Mouse (Mus musculus) CH12F3 (cell line): Measurements from ENCODE around the gene Pex7.
"Not testable (repeated sequence)": the region's sequence is repeated elsewhere in the genome, so short reads cannot be mapped to it uniquely, and the experiment has no call there.

Experiments used
- in situ Hi-C: fragments of 300-500 bp; cut with MboI; formaldehyde crosslinking; loops from 2 replicates; pipeline ENCODE4 v1.14.3; 2020; ENCODE audit warnings: low sequenced_read_pairs

Pex7 gene

DNA sequence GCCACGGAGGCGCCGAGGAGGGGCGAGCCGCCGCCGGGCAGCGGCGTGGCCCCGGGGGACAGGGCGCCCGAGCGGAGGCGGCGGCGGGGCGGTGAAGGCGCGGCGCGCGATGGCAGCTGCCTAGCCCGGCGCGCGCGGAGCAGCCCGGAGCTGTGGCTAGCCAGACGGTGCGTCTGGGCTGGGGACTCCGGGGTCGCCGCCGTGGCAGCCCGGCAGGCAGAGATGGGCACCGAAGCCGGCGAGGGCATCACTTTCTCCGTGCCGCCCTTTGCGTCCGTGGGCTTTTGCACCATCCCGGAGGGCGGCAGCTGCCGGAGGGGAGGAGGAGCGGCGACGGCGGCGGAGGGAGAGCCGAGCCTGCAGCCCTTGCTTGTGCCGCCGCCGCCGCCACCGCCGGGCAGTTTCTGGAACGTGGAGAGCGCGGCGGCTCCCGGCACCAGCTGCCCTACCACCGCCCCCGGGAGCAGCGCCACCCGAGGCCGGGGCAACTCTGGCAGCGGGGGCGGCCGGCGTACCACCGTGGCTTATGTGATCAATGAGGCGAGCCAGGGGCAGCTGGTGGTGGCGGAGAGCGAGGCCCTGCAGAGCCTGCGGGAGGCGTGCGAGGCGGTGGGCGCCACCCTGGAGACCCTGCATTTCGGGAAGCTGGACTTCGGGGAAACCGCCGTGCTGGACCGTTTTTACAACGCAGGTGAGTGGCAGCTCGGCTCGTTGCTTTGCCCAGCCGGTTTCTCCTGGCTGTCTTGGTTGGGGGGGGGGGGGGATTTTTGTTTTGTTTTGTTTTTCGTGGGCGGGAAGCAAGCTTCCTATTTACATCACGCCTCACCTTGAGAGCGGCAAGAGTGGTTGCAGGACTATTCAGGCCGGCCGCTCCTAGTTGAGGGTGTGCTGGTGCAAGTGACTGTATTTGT lies 27.1 kb upstream of the Pex7 start, which contains the start of gene Map3k5:
TSS of gene Map3k5 (plus strand) at position 89 of the 911 bp plus-strand sequence.
- in situ Hi-C loops: no loop called here

DNA sequence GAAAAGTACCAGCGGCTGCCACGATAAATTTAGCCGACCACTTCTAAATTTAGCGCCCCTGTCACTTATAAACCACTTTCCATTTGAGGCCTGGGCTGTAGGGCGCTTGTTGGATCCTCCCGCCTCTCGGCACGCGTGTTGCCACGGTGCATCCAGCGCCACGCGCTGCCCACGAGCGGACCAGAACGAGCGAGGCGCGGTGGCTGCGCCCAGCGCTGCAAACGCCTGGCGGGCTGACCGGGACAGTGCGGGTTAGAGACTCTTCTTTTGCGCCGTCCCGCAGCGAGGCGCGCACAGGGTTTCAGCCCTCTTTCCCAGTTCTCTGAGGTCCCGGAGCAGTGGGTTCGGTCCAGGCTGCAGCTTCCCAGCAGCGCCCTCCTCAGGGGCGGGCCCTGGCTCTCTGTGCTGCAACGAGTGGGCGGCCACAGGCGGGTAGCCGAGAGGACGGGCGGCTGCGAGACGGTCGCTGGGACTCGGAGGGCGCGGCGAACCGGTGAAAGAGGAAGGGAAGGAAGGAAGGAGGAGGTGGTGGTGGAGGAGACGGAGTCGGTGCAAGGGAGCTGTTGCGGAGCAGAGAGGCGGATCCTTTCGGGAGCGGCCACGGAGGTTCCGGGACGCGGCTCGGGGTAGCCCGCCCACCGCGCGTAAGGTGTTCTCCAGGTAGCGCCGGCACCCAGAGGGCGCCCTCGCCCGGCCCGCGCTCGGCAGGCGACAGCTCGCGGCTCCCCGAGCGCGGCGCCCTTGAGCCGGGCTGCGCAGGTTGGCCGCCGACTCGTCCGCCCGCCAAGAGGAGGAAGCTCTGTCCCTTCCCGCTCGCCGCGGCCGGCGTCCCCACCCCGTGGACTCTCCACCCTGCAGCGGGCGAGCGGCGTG lies 26.3 kb upstream of the Pex7 start:
- in situ Hi-C loops: no loop called here

DNA sequence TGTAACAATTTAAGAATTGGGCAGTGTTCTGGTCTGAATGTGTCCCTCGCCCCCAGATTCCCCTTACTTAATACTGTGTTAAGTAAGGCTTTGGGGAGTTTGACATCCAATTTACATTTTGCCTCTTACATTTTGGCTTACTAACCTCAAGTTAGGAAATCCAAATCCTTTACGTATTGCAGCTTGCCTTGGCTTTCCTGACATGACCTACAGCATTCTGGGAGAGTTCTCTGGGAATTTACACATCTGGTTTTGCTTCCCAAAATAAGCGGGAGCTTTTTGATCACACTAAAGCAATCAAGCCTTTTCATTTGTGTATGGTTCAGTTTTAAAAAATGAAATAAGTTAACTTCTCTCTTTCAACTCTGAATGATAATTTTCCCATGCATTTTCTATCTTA lies 25.5 kb upstream of the Pex7 start:
- in situ Hi-C loops: no loop called here

DNA sequence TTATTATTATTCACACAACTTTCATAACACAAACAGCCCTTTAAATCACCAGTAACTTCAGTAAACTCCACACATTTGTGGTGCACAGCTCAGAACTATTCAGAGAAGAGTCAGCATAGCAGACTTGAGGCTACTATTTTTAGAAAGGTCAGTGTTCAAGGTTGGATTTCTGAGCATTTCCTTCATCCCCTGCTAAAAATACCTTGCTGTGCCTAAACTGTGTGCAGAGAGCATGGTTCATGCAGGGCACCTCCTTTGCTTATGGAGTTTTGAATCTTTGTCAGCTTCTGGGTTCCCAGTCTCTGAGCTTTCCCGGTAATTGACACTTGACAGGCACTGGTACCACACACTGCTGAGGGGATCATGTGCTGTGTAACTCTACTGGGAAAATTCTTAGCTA lies 20.7 kb upstream of the Pex7 start:
- in situ Hi-C loops: no loop called here

DNA sequence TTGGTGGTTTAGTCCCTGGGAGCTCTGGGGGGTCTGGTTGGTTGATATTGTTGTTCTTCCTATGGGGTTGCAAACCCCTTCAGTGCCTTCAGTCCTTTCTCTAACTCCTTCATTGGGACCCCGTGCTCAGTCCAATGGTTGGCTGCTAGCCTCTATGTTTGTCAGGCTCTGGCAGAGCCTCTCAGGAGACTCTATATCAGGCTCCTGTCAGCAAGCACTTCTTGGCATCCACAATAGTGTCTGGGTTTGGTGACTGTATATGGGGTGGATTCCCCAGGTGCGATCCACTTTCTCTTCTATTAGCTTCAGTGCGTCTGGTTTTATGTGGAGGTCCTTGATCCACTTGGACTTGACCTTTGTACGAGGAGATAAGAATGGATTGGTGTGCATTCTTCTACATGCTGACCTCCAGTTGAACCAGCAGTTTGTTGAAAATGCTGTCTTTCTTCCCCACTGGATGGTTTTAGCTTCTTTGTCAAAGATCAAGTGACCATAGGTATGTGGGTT lies 19.0 kb upstream of the Pex7 start:
- in situ Hi-C loops: not testable (repeated sequence)

DNA sequence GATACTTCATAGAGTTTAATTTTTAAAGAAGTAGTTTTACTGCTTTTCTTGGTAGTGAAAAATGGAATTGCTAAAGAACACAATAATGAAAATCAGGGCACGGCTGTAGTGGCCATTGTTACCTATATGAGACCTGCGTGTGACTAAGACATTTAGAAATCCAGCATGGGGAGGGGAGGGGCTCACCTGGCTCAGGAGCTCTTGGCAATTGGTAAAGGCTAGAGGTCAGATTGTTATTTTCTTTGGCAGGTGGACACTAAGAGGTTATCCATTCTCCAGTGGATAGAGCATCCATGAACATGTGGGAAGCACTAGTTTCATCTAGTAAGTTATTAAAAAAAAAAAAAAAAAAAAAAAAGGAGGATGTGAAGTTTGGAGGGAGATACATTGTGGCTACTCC lies 16.8 kb upstream of the Pex7 start:
- in situ Hi-C loops: no loop called here

DNA sequence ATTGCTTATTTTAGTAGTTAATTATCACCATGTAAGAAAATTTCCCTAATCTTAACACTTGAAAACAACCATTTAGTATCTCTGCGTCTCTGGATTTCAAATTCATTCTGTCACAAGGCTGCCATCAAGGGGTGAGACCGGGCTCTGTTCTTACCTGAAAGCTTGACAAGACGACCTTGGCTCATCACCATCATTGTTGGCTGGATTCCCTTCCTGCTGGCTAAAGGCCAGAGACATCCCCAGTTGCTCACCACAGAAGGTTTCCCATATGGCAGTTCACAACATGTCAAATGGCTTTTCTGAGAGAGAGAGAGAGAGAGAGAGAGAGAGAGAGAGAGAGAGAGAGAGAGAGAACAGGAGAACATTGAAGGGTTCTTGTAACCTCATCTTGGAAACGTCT lies 14.9 kb upstream of the Pex7 start:
- in situ Hi-C loops: no loop called here

DNA sequence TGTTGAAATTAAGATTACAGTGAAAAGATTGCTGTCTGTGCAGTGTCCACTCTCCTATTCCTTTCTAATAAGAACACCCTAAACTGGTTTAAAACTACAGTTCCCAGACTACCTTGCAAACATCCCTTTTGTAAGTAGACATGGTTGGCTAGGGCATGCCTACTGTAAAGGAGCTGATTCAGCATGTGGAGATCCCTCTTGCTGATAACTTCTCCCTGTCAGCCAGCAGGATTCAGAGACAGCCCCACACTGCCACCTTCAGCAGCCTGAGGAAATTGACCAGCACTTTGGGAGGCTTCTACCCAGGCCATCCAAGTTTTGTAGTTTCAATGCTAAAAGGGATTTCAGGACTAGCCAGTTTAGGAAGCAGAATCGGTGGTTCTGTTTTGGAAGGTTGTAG lies 7.8 kb upstream of the Pex7 start:
- in situ Hi-C loops: loop anchor here (10.0 kb wide), 1 partner anchor 160 kb away; no protein-coding TSS in a partner anchor

DNA sequence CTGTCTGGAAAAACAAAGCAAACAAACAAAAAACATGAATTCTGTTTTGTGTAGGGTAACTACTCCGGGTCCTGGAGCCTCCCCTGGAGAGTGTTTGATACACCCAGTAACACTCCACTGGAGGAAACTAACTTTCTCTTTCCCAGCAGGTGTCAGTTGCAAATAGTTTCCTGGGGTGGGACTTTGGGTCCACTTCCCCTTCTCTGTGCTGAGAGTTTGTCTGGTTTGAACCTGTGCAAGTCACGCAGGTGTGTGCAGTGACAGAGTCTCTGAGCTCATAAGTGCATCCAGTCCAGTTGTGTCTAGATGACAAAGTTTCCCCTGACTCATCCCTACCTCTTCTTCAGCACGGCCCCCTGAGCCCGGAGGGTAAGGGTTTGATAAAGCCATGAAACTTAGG lies 6.3 kb upstream of the Pex7 start:
- in situ Hi-C loops: loop anchor here (10.0 kb wide), 1 partner anchor 161 kb away; no protein-coding TSS in a partner anchor

DNA sequence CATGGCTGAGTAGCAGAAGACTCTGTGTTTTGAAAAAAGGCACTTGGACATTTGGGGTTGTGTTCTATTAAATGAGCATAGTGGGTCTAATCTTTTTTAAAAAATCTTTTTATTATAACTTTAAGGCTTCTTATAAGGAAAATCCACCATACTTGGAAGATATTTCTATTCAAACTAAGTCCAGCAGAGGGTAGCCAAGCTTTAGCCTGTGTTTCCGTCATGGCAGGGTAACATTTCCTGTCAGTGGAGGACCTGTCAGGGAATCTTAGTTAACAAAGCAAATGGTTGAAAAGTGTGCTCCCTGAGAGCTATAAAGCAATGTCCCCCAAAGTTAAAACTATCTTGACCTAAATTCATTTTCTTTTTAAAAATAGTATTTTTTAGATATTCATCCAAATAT lies 4.1 kb upstream of the Pex7 start:
- in situ Hi-C loops: loop anchor here (10.0 kb wide), 1 partner anchor 163 kb away; no protein-coding TSS in a partner anchor

DNA sequence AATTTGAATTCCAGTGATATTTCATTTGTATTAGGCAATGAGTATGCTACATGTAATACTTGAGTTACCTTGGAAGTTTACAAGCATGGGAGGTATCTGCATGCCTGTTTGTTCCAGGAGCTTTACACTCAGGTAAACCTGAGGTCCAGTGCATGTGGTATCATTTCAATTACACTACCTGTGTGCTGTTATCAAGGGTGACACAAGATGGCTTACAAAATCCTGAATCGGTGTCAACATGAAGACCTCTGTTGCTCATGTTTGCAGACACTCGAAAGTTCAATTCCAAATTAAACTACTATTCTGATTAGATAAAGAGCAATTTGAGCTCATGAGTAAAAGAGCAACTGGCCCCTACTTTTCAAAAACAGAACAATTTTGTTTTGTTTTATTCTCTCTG lies 3.0 kb upstream of the Pex7 start:
- in situ Hi-C loops: loop anchor here (10.0 kb wide), 1 partner anchor 164 kb away; no protein-coding TSS in a partner anchor

DNA sequence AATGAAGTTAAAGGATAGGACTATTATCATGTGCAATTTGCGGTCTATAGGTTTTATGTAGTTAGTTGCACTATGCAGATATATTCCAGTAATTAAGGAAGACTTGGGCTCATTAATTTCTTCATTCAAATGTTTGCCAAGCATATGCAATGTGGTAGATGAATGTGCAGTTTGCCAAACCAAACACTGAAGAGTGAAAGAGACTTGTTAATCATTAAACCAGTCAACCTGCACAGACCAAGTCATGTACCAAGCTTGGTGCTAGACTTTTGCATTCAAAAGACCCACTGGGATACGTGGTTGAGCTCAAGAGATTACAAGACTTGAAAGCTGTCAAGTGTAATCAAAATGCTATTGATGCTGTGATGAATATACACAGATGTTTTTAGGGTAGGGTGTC lies 587 bp upstream of the Pex7 start:
- in situ Hi-C loops: no loop called here

DNA sequence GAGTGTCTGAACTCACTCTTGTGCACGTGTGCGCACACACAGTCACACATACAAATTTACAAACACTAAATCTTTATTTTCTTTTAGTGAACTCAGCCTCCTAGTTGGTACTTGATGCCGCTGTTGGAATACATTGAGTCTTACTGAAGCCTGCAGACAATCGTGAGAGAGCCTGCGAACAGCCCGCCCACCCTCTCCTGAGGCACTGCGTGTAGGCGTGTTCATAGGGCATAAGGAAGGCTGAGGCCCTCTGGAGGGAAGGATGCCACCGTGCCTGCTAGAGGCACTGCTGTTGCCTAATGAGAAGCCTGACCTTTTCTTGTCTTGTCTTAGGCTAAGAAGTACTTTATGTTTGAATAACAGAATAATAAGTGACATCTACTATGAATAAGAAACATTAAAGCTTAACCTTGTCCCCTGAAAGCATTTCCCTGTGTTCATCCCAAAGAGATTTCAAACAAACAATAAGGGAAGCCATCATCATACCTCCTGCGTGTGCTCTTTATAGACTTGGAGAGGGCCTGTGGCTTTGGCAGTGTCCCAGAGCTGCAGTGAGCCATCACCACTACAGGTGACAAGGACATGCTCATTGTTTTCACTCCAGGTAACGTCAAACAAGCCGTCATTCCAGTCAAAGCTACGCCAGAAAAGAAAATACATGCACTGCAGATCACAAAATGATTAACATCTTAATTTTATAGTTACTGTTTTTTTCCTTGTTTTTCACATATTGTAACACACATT lies 3.2 kb downstream of the Pex7 start:
- in situ Hi-C loops: no loop called here

DNA sequence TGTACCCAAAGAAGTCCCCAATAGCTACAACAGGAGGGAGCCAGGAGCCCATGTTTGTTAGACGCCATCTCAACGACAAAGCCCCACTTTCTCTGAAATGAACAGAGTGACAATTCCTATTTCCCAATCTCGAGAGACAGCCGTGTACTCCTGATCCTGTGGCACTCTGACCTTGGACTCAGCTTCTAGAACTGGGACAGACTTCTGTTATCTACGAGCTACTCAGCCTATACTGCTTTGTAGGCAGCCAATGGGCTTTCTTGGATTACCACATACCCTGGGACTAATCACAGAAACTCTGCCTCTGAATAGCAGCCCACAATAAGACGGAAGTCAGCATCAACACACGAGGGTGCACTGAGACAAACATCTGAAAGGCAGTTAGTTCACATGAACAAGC lies 5.5 kb downstream of the Pex7 start:
- in situ Hi-C loops: no loop called here

DNA sequence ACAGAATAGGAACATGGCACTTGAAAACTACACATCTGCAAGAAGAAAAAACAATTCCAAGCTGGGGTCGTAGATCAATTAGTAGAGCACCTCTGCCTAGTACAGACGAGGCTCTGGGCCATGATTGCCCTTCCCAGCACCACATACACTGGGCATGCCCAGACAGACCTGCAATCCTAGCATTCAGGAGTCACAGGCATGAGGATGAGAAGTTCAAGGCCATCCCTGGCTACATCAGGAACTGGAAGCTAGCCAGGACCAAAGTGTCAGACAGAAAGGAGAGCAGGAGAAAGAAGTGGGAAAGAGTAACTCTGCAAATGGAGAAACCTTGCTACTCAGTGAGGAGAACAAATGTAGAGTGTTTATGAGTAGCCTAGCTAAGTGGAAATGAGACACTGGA lies 7.3 kb downstream of the Pex7 start:
- in situ Hi-C loops: no loop called here

DNA sequence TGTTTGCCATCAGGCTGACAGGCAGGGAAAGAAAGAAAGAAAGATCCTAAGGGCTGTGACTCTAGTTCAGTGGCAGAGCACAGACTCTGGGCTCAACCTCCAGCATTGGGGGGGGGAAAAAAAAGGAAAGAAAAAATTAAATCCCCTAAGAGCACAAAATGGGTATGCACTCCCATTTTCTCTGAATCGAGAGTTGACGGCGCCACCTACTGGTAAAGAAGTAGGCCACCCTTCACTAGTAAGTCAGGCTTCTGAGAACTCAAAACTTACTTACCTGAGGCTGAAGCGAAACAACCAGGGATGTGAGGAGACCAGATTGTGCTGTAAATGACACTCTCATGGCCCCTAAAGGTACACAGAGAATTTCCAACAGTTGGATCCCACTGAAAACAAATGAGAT lies 13.5 kb downstream of the Pex7 start:
- in situ Hi-C loops: loop anchor here (10.0 kb wide), 1 partner anchor 189 kb away; no protein-coding TSS in a partner anchor

DNA sequence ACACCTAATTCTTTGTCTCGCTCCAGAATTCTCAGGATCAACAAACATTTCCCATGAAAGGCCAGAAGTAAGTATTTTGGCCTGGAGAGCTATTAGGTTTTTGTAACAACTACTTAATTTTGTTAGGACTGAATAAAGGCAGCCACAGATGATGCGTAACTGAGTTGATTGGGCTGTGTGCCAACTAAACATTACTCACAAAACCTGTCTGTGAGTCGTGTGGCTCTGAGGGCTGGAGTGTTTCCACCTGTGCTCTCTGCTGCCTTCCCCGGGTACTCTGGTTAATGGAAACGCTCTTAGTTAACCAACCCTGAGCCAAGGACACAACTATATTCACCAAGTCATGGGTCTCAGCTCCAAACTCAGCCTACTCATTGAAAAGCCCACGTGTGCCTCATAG lies 14.3 kb downstream of the Pex7 start:
- in situ Hi-C loops: loop anchor here (10.0 kb wide), 1 partner anchor 188 kb away; no protein-coding TSS in a partner anchor

DNA sequence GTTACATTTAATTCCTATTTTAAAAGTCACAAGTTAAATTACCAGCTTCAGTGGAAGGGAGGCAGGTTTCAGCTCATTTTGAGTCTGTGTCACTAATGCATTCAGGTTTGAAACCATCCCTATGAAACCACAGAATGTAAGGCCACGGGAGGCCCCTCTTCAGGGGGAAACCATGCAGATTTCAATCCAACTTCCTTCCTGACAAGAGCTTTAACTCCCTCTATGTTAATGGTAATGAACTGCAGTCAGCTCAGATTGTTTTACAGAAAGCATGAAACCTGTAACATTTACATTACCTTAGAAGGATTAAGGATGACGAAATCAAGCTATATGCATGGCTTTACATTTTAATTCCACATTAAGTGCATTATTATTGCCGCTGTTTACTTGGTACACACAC lies 15.8 kb downstream of the Pex7 start:
- in situ Hi-C loops: loop anchor here (10.0 kb wide), 1 partner anchor 187 kb away; no protein-coding TSS in a partner anchor

DNA sequence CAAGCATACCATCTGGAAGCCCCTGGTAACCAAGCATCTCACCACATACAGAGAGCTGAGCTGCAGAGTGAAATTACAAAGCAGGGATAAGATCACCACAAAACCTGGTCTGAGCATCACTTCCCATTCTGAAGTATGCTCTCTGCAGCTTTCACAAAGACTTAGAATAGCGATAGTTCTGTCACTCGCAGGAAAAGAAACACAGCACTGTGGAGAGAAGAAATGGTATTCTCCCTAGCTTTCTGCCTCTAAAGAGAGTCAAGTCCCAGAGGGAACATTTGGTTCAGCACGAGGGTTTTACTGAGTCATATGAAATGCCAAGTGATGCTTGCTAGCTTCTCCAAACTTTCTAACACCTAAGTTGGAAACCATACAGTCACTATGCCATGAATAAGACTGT lies 17.6 kb downstream of the Pex7 start:
- in situ Hi-C loops: loop anchor here (10.0 kb wide), 1 partner anchor 185 kb away; no protein-coding TSS in a partner anchor

DNA sequence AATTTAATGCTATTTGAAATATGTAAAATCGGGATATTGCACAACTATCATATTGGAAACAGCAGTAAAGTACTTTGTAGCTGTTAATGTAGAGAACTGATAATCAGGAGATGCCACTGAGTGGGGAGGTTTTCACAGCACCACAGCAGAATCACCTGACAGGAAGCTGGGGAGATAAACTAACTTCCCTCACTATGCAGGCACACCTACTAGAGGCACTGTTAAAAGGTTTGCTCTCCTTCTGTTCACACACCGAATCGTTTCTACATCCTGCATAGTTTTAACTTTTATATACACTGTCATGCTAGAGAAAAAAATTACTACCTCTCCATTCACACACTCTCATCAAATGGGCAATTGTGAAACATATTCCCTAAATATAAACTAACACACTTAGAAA lies 21.2 kb downstream of the Pex7 start:
- in situ Hi-C loops: no loop called here
